Mouse (Mus musculus) layer of hippocampus, adult 11-12 months (tissue): ENCODE measurements at regions not wholly inside any gene's neighbourhood (a gene's known extent, or its start where the extent isn't known, plus 50 kb on each side); places are given as distances from the start of the nearest gene placed in this dataset.

Experiments
- DNase-seq: peaks from one replicate; pipeline ENCODE4 v3.0.0; 2022; ENCODE audit warnings: low spot score

DNA sequence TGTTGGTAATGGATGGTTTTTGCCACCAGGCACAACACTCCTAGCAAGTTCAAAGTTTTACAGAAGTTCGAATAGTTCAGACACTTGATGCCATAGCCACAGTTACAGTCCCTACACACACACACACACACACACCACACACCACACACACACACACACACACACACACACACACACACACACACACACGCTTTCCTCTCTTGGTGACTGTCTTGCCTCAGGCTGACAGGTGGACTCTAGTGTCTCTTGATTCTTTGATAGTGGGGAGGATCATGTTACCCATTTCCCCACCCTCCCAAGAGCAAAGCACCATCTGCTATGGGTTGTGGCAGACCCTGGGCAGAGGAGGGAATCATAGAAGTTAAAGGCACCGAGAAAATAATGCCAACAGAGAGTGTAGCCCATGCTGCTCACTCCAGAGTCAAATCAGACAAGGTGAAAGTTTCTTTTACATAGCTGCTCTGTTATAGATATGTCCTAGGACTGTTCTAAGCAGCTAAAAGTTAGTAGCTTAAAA is 75.9 kb downstream of the Klhl25 start:
- DNase-seq: no peak

- DNase-seq: peak; percentile 56
These were observed 79.4 kb downstream of the Klhl25 start for GRCm38 (mm10) chr7:75927537-75927936.

DNA sequence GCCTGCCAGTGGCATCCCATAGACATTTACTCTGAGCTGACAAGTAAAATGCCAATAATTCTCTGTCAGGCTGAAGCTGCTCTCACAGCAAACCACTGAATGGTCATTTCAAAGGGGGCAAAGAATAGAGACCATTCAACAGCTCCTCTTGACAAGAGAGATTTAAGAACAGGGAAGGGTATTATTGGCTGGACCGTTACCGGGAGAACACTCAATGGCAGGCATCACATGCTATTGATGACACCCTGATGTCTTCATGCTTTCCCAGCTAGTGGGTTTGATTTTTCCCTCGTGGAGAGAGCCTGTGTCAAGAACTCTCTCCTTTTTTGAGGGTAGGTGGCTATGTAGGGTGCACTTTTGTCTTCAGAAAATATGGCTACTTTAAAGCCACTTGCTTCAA is 95.7 kb downstream of the Klhl25 start:
- DNase-seq: no peak

- DNase-seq: no peak
These were observed 107.6 kb downstream of the Klhl25 start for GRCm38 (mm10) chr7:75955671-75956070.

DNA sequence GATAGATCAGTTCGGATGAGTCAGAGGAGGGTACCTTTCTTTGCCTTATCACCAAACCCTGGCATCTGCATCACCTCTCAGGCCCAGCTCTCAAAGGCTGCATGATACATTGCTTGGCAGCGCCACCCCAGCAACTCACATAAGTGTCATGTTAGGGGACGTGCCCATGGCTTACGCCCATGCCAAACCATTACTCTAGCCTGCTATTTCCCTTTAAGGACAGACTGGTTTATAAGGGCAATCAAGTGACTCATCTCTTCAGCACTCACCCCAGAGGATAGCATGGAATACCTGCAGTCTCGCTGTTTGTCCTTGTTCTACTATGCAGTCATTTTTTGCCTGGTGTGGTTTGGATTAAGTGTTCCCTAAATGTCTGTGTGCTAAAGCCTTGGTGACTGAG is 109.3 kb downstream of the Klhl25 start:
- DNase-seq: no peak

DNA sequence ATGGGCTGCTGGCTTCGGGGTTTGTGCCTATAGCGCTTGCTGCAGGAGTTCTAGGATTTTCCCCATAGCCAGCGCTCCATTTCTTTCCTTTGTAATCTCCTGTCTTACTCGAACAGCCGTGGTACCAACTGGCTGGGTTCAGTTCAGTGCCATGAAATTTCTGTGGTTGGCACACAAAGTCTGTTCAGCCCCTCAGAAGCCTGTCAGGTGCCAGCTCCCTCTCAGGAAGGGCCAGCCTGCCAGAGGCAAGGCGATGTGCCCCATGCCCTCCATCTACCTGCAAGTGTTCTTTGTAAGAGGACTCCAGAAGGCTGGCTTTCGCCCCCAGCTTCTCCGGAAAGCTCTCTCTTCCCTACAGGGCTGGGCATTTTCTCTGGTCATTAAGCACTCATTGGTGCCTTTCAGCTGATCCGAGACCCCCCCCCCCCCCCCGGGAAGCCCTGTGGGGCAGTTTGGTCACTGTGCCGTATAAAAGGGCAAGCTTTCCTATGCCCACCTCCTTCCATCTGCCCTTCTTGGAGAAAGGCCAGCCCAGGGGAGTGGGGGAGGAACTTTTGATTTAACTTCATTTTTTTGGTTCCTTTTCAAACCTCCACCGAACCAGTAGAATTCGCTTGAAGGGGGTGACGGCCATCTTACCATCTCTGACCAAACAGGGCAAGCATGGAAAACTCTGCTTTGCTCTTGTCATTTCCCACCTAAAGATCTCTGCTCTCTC is 112.0 kb downstream of the Klhl25 start:
- peak; percentile 17 for DNase-seq

DNA sequence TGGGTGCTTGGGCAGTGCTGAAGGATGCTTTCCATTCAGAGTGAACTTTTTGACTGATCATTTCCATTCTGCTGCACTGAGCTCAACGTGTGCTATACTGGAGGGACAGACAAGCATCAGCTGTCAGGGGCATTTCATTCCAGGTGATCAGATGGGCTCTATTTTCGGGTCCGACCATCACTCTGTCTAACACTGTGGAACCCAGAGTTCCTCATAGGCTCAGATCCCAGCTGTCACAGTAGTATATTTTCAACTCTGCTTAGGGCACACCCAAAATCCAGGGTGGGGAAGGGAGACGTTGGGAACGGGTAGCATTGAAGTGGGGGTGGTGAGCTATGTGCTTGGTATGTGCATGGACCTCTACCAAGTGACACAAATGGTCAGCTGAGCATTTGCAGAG is 120.1 kb downstream of the Klhl25 start:
- no peak for DNase-seq

GRCm38 (mm10) chr7:75970914-75971313 is 122.8 kb downstream of the Klhl25 start:
- DNase-seq: no peak

GRCm38 (mm10) chr7:75971706-75972105 is 123.6 kb downstream of the Klhl25 start:
- no peak for DNase-seq

GRCm38 (mm10) chr7:75981560-75981959 is 133.4 kb downstream of the Klhl25 start:
- DNase-seq: no peak

GRCm38 (mm10) chr7:75983029-75983808 is 135.1 kb downstream of the Klhl25 start:
- peak; percentile 73 for DNase-seq

DNA sequence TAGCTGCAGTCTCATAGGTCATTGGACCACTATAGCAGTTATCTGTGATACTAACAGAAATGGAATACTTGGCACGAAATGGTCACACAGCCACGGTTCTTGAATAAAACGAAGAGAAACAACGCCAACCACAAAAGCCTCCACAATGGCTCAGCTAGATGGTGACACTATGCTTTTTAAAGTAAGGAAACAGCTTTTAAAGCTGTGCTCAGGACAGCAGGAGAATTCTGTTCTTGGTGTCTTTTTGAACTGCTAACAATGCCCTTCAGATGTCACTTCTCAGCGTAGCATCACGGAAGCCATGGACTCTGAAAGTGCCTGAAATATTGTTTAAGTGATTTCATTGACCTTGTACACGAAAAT is 135.7 kb downstream of the Klhl25 start:
- no peak for DNase-seq

- peak; percentile 11 for DNase-seq
These were observed 150.7 kb downstream of the Klhl25 start for GRCm38 (mm10) chr7:75998853-75999252.

DNA sequence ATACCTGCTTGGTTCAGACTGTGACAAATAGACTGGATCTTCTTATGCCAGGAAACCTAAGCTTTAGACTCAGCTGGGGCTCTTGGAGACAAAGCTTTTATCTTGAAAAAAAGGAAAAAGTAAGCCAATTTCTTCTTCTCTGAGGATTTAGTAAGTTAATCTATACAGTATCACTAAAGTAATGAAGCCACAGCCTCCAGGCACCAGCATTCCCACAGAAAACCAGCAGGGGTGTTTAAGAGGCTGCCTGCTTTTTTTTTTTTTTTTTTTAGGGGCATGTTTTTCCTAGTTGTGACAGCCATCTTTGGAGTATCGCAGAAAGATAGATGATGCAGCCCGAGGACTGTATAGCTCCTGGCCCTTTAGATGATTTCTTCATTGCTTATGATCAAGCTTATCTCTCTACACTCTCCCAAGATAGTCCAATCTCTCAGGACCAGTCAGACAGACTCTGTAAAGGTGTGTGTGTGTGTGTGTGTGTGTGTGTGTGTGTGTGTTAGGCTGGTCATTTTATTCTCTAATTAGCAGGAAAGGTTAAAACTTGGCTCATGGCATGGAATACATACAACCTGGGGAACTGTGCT is 151.3 kb downstream of the Klhl25 start:
- no peak for DNase-seq

DNA sequence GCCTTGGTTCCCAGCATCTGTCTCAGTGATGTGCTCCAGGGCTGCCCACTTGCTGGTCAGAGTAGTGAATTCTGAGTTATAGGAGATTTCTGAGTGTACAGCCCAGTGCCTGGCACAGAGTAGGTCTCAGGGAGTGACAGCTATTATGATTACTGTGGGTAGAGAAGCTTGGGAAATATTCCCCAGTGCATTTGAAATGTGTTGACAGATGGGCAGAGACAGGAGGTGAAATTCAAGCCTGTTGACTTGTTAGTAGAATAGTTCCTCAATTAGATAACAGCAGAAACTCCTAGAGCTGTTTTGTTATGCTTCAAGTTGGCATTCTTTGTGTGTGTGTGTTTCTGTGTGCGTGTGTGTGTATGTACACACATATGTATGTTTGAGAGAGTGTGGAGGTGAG is 152.9 kb downstream of the Klhl25 start:
- DNase-seq: peak; percentile 6

- no peak for DNase-seq
These were observed 160.1 kb downstream of the Klhl25 start for GRCm38 (mm10) chr7:76008226-76008625.

DNA sequence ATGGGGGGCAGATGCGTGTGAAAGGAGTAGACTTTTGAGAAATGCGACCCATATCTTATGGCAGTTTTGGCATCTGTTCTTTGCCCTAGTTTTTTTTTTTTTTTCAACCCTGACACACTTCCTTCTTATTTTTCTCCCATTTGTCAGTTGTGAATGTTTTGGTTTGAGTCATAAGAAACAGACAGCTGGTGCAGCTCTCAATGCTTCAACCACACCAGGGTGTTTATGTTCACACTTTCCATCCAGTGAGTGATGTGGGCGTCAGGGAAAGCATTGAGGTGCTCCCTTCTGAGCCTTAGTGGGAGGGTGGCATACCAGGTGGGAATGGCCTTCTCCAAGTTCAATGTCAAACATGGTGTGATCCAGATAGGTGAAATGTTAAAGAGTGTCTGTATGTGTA is 181.9 kb upstream of the Agbl1 start:
- DNase-seq: peak; percentile 11

GRCm38 (mm10) chr7:76049342-76049741 is 180.3 kb upstream of the Agbl1 start:
- no peak for DNase-seq

DNA sequence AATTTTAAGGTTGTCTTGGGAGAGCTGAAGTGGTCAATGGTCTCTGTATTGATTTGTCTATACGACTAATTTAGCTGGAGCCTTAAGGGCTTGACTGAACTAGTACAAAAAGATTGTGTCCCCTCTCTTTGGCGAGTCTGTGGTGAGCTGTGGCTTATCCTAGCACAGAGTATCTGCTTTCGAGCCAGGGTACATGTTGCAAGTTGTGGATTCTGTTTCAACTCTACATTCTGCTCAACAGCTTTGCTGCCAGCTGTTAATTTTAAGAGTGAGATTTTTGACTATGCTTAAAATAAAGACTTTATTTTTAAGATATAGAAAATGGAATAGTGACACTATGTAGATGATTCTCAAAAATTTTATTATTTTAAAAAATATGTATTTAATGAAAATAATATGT is 175.8 kb upstream of the Agbl1 start:
- peak; percentile 30 for DNase-seq

- DNase-seq: no peak
These were observed 130.5 kb upstream of the Agbl1 start for GRCm38 (mm10) chr7:76099149-76099548.

- DNase-seq: no peak
These were observed 108.3 kb upstream of the Agbl1 start for GRCm38 (mm10) chr7:76121242-76121844.

GRCm38 (mm10) chr7:76127641-76128111 is 102.0 kb upstream of the Agbl1 start:
- peak; percentile 82 for DNase-seq
